Mouse (Mus musculus): ENCODE data around the gene Apoe. TPM values are rescaled to one million over a fixed set of nuclear protein-coding genes. Genes with fewer than 3 reads are reported as not detected.

The Apoe gene
- polyA plus RNA-seq, 1 experiment from 2014 or later: 4,229 TPM

- H3K27ac ChIP-seq (ENCODE audit: low read length): peak within 1 kb of the TSS; percentile 69
- H3K4me3 ChIP-seq (ENCODE audit: low read depth, low read length): peak within 1 kb of the TSS; percentile 39
- H3K9ac ChIP-seq (ENCODE audit: low read depth, low read length): peak within 1 kb of the TSS; percentile 37; the same call in 1 of the 2 replicates
- peak; percentile 57 for ATAC-seq (ENCODE audit: low read depth)
- no peaks in the 10 kb centered on the region for H3K36me3 ChIP-seq (ENCODE audit: control insufficient read depth, insufficient read depth)
- no peaks in the 10 kb centered on the region for H3K27me3 ChIP-seq (ENCODE audit: control insufficient read depth, insufficient read depth, low read depth, low read length)
- peak within 1 kb of the TSS; percentile 33 for H3K4me2 ChIP-seq (ENCODE audit: low read depth, low read length)
- no peaks in the 10 kb centered on the region for H3K9me3 ChIP-seq (replicated peaks; ENCODE audit: control insufficient read depth, low read length)
- WGBS (ENCODE audit: insufficient replicate concordance): 42% methylated on average over 8 of the region's 8 CpGs
- peaks cover 19% of the 10 kb centered on the region for H3K4me1 ChIP-seq (ENCODE audit: control insufficient read depth, low read depth, low read length)
These were observed 17.7 kb downstream of the Apoe start, which contains the start of the genes Gm44805 and Apoc4 for GRCm38 (mm10) chr7:19681202-19681694. Gm44805 (minus strand) TSS chr7:19681423. Apoc4 (minus strand) TSS chr7:19681479.

GRCm38 (mm10) chr7:19680702-19681101 lies 18.3 kb downstream of the Apoe start:
- Histone ChIP-seq H3K4me1 (ENCODE audit: control insufficient read depth, low read depth, low read length) (peaks cover 19% of the 10 kb centered on the region), H3K36me3 (ENCODE audit: control insufficient read depth, insufficient read depth) (no peaks in the 10 kb centered on the region), H3K4me2 (ENCODE audit: low read depth, low read length) (peak overlapping the region; percentile 33), H3K27ac (ENCODE audit: low read length) (peak overlapping the region; percentile 69), H3K9ac (ENCODE audit: low read depth, low read length) (peak overlapping the region; percentile 37; the same call in 1 of the 2 replicates), H3K4me3 (ENCODE audit: low read depth, low read length) (peak overlapping the region; percentile 39), H3K9me3 (replicated peaks; ENCODE audit: control insufficient read depth, low read length) (no peaks in the 10 kb centered on the region), H3K27me3 (ENCODE audit: control insufficient read depth, insufficient read depth, low read depth, low read length) (no peaks in the 10 kb centered on the region)
- 41% methylated on average over 2 of the region's 2 CpGs for WGBS (ENCODE audit: insufficient replicate concordance)
- ATAC-seq (ENCODE audit: low read depth): peak; percentile 5; the same call in 1 of the 2 replicates

- ATAC-seq (ENCODE audit: low read depth): no peak
- H3K27ac ChIP-seq (ENCODE audit: low read length): peak overlapping the region; percentile 55; the same call in 1 of the 2 replicates
- H3K9ac ChIP-seq (ENCODE audit: low read depth, low read length): no peak overlapping the region
- no peak overlapping the region for H3K4me3 ChIP-seq (ENCODE audit: low read depth, low read length)
- no peaks in the 10 kb centered on the region for H3K27me3 ChIP-seq (ENCODE audit: control insufficient read depth, insufficient read depth, low read depth, low read length)
- no peaks in the 10 kb centered on the region for H3K36me3 ChIP-seq (ENCODE audit: control insufficient read depth, insufficient read depth)
- no peaks in the 10 kb centered on the region for H3K9me3 ChIP-seq (replicated peaks; ENCODE audit: control insufficient read depth, low read length)
- H3K4me1 ChIP-seq (ENCODE audit: control insufficient read depth, low read depth, low read length): peaks cover 10% of the 10 kb centered on the region
- peak overlapping the region; percentile 33 for H3K4me2 ChIP-seq (ENCODE audit: low read depth, low read length)
- WGBS (ENCODE audit: insufficient replicate concordance): 68% methylated on average over 3 of the region's 3 CpGs
These were observed 20.1 kb downstream of the Apoe start for GRCm38 (mm10) chr7:19678901-19679300.

GRCm38 (mm10) chr7:19677872-19678271 lies 21.1 kb downstream of the Apoe start, which contains the start of gene Apoc2:
Apoc2 (minus strand) TSS chr7:19677941.
- H3K4me3 ChIP-seq (ENCODE audit: low read depth, low read length): no peak within 1 kb of the TSS
- peak; percentile 22; the same call in 1 of the 2 replicates for ATAC-seq (ENCODE audit: low read depth)
- H3K27ac ChIP-seq (ENCODE audit: low read length): peak within 1 kb of the TSS; percentile 55
- H3K4me2 ChIP-seq (ENCODE audit: low read depth, low read length): peak within 1 kb of the TSS; percentile 33
- WGBS (ENCODE audit: insufficient replicate concordance): 61% methylated on average over 8 of the region's 8 CpGs
- no peaks in the 10 kb centered on the region for H3K36me3 ChIP-seq (ENCODE audit: control insufficient read depth, insufficient read depth)
- H3K27me3 ChIP-seq (ENCODE audit: control insufficient read depth, insufficient read depth, low read depth, low read length): no peaks in the 10 kb centered on the region
- H3K9me3 ChIP-seq (replicated peaks; ENCODE audit: control insufficient read depth, low read length): no peaks in the 10 kb centered on the region
- peaks cover 6% of the 10 kb centered on the region for H3K4me1 ChIP-seq (ENCODE audit: control insufficient read depth, low read depth, low read length)
- no peak within 1 kb of the TSS; the same call in 1 of the 2 replicates for H3K9ac ChIP-seq (ENCODE audit: low read depth, low read length)

GRCm38 (mm10) chr7:19676662-19677061 lies 22.3 kb downstream of the Apoe start:
- Histone ChIP-seq H3K9ac (ENCODE audit: low read depth, low read length) (no peak overlapping the region), H3K27me3 (ENCODE audit: control insufficient read depth, insufficient read depth, low read depth, low read length) (no peaks in the 10 kb centered on the region), H3K4me2 (ENCODE audit: low read depth, low read length) (no peak overlapping the region), H3K4me3 (ENCODE audit: low read depth, low read length) (peak overlapping the region; percentile 31), H3K4me1 (ENCODE audit: control insufficient read depth, low read depth, low read length) (no peaks in the 10 kb centered on the region), H3K9me3 (replicated peaks; ENCODE audit: control insufficient read depth, low read length) (no peaks in the 10 kb centered on the region), H3K27ac (ENCODE audit: low read length) (peak overlapping the region; percentile 31), H3K36me3 (ENCODE audit: control insufficient read depth, insufficient read depth) (no peaks in the 10 kb centered on the region)
- 52% methylated on average over 1 of the region's 1 CpGs for WGBS (ENCODE audit: insufficient replicate concordance)
- ATAC-seq (ENCODE audit: low read depth): peak; percentile 70

- Histone ChIP-seq H3K4me2 (ENCODE audit: low read depth, low read length) (no peak overlapping the region), H3K27me3 (ENCODE audit: control insufficient read depth, insufficient read depth, low read depth, low read length) (no peaks in the 10 kb centered on the region), H3K36me3 (ENCODE audit: control insufficient read depth, insufficient read depth) (no peaks in the 10 kb centered on the region), H3K9ac (ENCODE audit: low read depth, low read length) (peak overlapping the region; percentile 16; the same call in 1 of the 2 replicates), H3K4me3 (ENCODE audit: low read depth, low read length) (peak overlapping the region; percentile 31), H3K9me3 (replicated peaks; ENCODE audit: control insufficient read depth, low read length) (no peaks in the 10 kb centered on the region), H3K4me1 (ENCODE audit: control insufficient read depth, low read depth, low read length) (no peaks in the 10 kb centered on the region), H3K27ac (ENCODE audit: low read length) (peak overlapping the region; percentile 65)
- peak; percentile 37 for ATAC-seq (ENCODE audit: low read depth)
- WGBS (ENCODE audit: insufficient replicate concordance): 59% methylated on average over 10 of the region's 10 CpGs
These were observed 23.2 kb downstream of the Apoe start for GRCm38 (mm10) chr7:19675824-19676223.

- H3K9ac ChIP-seq (ENCODE audit: low read depth, low read length): no peak overlapping the region
- H3K27ac ChIP-seq (ENCODE audit: low read length): no peak overlapping the region
- no peaks in the 10 kb centered on the region for H3K36me3 ChIP-seq (ENCODE audit: control insufficient read depth, insufficient read depth)
- no peaks in the 10 kb centered on the region for H3K27me3 ChIP-seq (ENCODE audit: control insufficient read depth, insufficient read depth, low read depth, low read length)
- H3K4me2 ChIP-seq (ENCODE audit: low read depth, low read length): no peak overlapping the region
- H3K4me3 ChIP-seq (ENCODE audit: low read depth, low read length): no peak overlapping the region
- no peak for ATAC-seq (ENCODE audit: low read depth)
- no peaks in the 10 kb centered on the region for H3K9me3 ChIP-seq (replicated peaks; ENCODE audit: control insufficient read depth, low read length)
- H3K4me1 ChIP-seq (ENCODE audit: control insufficient read depth, low read depth, low read length): peaks cover 9% of the 10 kb centered on the region
- 54% methylated on average over 14 of the region's 14 CpGs for WGBS (ENCODE audit: insufficient replicate concordance)
These were observed 25.8 kb downstream of the Apoe start for GRCm38 (mm10) chr7:19673083-19673699.

- Histone ChIP-seq H3K36me3 (ENCODE audit: control insufficient read depth, insufficient read depth) (no peaks in the 10 kb centered on the region), H3K27me3 (ENCODE audit: control insufficient read depth, insufficient read depth, low read depth, low read length) (no peaks in the 10 kb centered on the region), H3K9ac (ENCODE audit: low read depth, low read length) (no peak overlapping the region), H3K4me2 (ENCODE audit: low read depth, low read length) (no peak overlapping the region), H3K27ac (ENCODE audit: low read length) (no peak overlapping the region), H3K9me3 (replicated peaks; ENCODE audit: control insufficient read depth, low read length) (no peaks in the 10 kb centered on the region), H3K4me1 (ENCODE audit: control insufficient read depth, low read depth, low read length) (peaks cover 9% of the 10 kb centered on the region), H3K4me3 (ENCODE audit: low read depth, low read length) (no peak overlapping the region)
- WGBS (ENCODE audit: insufficient replicate concordance): 69% methylated on average over 10 of the region's 10 CpGs
- no peak for ATAC-seq (ENCODE audit: low read depth)
These were observed 27.5 kb downstream of the Apoe start for GRCm38 (mm10) chr7:19671511-19671910.

Measured in liver, embryonic 16.5 days (tissue).